Mouse (Mus musculus) kidney, adult 8-10 months (tissue): ENCODE measurements around the gene Eif4e2.

Experiments
- DNase-seq, 2 experiments: peaks; one replicate each; pipeline ENCODE4 v3.0.0; 2022

Gene Eif4e2

DNA sequence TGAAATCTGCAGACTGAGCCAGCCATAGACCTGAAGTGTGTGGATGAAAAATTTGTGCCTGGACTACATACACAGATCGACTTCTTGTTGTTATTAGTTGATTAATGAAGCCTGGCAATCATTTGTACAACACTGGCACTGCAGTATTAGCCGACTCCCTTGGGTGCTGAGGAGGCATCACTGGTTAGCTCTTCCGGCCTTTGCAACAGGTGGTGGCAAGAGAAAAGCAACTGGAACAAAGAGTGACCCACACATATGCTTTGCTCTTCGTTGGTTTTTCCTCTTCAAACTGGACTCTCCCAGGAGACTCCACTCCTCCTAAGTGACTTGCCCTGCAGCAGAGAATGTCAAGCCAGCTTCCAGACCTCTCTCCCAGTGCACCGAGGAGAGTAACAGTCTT lies 9.9 kb upstream of the Eif4e2 start:
- DNase-seq, result no peak

DNA sequence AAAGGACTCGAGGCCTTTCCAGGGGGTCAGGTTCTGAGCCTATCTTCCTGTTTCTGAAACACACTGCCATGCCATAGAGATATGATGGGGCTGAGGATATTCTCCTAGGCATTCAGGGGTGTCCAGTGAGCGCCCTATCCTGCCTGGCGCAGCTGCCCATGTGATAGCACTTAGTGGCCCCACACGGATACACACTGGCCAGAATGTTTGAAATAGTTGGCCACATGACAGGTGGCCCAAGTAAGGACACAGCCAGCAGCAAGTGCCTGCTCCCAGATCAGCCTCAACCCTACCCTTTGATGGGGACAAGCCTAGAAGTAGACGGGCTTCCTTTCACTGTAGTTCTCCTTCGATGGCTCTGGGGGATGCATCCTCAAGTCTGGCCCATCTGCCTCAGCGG lies 9.2 kb upstream of the Eif4e2 start, which contains the start of gene Chrng:
Gene Chrng (plus strand): TSS at position 193 of the 400 bp plus-strand sequence.
- DNase-seq, result no peak

DNA sequence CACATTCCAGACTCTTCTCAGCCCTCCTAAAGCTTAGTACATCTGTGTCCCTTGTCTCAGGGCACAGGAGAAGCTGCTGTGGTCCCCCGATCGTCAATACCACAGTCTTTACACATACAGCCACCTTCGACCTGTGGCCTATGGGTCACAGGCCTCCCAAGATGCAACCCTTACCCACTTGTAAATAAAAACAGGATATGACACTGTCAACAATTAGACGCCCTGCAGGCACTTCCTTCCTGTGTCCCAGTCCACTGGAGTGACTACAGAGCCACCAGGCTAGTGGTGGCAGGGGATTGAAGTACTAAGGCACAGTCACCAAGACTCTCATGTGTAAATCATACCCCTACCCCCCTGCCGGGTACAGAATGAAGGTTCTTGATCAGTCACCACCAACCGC lies 8.7 kb upstream of the Eif4e2 start:
- no peak for DNase-seq

DNA sequence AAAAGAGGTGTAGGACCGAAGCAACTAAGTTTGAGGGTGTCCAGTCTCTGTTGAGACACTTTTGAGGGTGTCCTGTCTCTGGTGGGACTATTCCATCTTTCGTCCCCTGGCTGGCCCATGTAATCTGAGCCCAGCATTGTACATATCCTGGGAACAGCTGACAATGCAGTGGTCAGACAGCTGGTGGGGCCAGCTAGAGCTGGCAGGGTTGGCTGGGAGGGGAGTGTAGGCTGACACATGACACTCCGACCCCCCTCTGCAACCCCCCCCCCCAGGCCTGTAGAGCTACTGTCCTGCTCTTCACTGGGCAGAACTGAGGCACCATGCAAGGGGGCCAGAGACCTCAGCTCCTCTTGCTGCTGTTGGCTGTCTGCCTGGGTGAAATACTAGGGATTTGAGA lies 8.2 kb upstream of the Eif4e2 start:
- no peak for DNase-seq

DNA sequence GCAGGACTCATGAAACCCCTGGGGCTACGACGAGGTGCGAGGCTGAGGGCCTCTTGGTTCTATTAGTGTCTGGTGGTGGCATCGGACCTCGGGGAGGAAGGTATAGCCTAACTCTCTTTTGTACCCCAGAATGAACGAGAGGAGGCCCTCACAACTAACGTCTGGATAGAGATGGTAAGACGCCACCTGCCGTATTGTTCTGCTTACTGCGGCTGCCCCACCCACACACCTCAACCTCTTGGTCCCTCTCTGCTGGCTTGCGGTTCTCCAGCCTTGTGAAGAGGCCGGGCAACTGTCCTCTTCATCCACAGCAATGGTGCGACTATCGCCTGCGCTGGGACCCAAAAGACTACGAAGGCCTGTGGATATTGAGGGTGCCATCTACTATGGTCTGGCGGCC lies 7.4 kb upstream of the Eif4e2 start:
- no peak for DNase-seq

DNA sequence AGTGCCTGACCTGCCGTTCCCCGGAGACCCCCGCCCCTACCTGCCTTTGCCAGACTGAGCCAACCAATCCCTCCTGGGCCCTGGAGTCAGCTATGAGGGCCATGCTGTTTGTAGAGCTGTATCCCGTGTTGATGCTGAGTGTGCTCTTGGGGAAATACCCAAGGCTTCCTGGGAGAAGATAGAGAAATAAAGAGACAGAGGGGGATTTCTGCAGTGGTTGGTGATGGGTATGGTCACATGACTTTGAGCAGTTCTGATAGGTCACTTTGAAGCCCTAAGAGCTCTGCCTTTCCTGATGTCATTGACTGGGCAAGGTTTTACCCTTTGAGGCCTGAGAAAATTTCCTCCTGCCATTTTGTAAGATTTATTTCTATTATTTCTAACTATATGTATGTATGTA lies 2.3 kb upstream of the Eif4e2 start:
- no peak for DNase-seq

DNA sequence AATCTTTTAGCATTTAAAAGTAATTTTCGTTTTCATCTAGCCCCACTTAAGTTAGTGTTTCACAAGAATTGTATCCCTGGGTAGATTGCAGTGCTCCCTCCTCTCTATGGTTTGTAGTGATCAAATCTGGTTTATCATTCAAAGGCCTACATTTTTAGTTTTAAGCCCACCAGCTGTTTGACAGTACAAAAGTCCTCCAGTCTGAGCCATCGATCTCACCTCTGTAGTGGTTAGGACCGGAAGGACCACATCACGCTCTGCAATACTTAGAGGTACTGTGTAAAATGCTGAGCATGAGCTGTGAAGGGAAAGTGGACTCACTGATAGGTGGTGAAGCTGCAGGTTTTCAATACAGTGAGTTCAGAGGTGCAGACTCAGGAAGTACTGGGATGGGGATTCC lies 1.0 kb downstream of the Eif4e2 start:
- DNase-seq, result no peak

DNA sequence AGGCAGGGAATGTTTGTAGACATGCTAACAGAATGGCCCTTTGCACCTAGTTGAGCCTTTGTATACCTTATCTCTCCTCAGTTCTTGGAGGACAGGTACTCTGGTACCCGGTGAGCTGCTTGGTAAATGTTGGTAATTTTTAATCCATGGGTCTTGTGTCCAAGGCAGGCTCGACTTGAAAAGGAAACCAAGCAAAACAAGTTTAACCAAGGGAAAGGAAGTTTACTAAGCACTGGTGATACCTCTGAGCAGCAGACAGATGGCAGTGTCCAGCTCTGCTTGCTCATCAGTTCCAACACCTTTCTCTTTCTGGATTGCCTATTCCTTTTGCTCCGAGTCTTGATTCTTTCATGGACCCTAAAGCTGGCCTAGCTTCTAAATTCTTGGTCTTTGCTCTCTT lies 4.2 kb downstream of the Eif4e2 start:
- DNase-seq, result peak; percentile 36 to 68

DNA sequence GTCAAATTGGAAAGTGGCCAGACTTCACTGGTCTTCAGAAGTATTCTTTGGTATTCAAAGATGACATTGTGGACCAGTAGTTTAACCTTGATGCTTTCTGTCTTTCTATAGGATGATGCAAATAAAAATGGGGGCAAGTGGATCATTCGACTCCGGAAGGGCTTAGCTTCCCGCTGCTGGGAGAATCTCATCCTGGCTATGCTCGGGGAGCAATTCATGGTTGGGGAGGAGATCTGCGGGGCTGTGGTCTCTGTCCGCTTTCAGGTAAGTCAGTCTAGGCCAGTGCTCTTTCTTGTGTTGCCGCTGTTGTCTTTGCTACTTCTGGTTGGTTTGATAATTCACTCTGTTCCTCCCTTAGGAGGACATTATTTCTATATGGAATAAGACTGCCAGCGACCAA lies 12.0 kb downstream of the Eif4e2 start:
- no peak for DNase-seq

DNA sequence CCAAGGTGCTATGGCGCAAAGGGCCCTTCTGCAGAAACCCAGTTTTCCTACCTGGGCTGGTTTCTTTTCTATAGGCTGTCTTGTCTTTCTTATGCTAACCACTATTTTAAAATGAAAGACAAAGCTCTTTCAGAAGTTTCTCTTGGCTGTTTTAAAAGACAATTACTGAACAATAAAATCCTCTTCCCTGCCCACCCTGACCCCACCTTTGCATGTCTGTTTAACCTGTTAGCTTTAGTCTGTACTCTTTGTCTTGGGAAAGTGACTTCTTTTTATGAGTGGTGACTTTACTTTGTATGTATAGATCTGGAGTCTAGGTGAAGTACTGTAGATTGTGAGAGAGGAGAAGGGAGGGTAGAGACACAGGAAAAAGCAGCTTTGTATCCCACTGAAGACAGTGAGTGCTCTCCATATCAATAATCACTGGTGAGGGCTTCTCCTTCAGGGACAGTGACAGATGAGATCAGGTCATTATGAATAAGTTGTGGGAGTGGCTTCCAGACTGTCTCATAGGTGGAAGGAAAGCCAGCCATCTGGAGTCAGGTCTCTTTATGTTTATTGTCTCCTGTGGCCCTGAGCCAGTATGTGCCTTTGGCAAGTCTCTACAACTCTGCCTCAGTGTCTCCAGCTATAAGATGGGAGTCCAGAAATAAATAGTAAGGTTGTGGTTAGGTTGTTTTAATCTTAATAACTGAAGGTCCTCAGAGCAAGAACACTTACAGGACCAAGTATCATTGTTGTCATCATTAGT lies 12.9 kb downstream of the Eif4e2 start:
- DNase-seq, result no peak

DNA sequence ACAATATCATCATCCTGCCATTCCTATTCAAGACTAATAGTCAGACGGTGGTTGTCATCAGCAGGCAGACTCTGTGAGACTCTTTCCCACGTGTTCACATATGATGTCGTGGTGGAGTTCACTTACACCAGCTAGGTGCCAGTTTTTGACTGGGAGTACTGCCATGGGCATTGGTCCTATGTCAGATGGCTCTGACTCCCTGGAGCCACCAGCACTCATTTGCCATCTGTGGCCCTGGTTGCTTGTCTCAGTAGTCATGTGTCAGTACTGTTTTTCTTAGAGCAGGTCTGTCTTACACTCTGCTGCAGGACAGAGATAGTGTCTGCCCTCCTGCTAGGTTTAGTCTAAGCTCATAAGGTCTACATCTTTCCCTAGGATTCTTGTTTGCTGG lies 13.4 kb downstream of the Eif4e2 start:
- no peak for DNase-seq

DNA sequence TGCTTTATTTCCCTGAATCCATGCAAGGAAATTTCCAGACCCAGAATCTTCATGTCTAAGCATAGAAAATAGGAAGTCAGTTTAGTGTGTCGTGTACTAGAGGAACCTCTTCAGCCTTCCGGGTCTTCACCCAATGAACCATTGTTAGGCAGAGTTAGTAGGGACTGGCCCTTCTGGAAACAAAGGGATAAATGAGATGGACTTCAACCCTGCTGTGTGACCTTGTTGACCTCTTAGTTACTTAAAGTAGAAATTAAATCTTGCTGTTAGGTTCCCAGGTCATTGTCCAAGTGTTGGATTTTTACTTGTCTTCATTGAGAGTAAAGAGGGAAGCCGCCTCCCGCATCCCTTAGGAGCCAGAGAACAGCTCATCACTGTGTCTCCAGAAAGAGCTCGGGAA lies 16.9 kb downstream of the Eif4e2 start:
- peak in 1 of 2 experiments; percentile 15 for DNase-seq

DNA sequence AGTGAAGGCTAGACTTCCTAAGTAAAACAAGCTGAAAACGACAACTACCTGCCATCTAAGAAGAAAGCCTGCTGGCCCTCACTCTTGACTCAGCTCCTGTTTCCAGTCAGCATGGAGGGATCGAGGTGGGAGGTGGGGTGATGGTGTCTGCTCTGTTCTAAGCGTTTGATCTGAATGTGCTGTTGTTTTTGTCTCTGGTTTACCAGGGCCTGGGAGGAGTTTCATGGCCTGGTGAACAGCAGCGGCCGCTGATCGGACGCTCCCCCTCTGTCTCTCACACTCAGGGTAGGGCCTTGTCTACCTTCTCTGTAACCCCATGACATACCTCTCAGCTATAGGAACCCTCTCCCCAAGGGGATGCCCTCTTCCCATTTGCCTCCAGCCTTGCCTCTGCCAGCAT lies 18.5 kb downstream of the Eif4e2 start:
- DNase-seq, result no peak

DNA sequence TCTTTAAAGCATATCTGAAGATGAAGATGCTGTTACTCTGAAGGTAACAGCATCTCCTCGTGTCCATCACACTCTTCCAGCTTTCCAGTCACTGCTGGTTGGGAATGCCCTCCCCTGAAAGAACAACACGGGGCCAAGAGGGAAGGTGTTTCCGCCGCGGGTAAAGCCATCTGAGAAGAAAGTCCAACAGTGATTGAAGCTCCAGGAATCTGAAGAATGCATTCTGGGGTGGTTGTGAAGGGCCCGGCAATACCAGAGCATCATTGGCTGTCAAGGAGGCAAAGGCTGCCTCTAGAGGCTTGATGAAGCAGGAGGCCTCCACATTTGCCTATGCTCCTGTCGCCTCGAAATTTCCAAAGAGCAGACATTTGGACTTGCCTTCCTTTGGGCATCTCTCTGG lies 25.3 kb downstream of the Eif4e2 start:
- peak in 1 of 2 experiments; percentile 50 for DNase-seq

DNA sequence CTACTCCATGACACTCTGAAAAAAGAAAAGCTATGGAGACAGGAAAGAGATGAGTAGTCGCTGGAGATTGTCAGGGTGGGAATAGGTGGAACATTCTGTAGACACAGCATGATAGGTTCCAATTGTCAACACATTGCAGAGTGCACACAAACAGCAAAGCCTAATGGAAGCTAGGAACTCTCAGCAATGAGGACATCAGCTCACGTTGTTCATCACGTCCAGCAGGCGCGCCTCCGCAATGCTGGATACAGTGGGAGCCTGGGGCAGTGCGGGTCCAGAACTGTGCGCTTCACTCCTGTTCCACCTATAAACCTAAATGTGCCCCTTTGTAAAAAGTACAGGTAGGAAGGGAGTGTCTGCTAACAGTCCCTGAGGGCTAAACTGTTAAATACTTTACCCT lies 29.3 kb downstream of the Eif4e2 start:
- no peak for DNase-seq

DNA sequence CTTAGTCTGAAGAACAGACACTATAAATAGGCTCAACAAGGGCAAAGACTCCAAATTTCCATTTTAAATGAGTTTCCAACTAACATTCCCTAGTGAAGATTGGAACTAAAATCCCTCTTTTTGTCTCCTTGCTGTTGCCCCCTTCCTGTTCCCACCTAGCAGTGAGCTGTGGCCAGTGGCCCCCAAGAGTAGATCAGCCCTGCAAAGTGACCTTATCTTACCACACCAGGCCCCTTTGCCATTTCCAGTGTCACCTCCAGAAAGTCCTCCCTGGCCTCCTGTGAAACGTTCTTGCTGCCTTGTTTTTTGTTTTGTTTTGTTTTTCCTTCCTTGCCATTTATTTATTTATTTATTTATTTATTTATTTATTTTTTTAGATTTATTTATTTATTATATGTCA lies 31.7 kb downstream of the Eif4e2 start:
- DNase-seq, result no peak

DNA sequence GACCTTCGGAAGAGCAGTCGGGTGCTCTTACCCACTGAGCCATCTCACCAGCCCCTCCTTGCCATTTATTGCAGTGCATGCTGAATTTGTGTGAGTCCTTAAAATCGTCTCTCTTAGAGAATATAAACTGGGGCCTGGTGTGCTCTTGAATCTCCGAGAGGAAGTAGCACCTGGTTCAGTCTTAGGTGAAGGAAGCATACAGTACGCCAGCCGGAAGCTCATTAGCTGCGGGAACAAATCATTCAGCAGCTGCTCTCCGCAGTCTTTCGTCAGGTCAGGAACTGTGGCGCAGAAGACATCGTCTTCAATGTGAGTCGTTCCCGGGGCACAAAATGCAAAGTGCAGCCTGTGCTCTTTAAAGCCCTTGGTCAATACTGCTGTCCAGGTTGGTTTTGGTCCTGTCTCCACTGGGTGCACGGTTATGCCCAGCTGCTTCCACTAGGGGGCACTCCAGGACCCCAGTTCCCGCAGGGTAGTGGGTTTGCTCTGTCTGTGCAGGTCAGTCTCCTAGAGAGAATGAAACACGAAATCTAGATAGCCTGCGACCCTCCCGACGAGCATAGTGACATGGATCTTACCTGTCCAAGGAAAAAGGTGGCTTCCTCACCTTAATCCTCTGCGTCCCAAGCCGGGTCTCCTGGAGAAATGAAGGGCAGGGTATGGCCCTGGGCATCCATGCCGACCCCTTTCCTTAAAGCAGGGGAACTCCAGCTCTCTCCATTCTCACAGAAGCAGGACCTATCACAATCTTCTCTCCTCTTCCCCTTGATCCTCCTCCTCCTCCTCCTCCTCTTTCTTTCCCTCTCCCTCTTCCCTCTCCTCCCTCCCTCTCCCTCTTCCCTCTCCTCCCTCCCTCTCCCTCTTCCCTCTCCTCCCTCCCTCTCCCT lies 32.5 kb downstream of the Eif4e2 start:
- DNase-seq, result peak; percentile 76 to 88

DNA sequence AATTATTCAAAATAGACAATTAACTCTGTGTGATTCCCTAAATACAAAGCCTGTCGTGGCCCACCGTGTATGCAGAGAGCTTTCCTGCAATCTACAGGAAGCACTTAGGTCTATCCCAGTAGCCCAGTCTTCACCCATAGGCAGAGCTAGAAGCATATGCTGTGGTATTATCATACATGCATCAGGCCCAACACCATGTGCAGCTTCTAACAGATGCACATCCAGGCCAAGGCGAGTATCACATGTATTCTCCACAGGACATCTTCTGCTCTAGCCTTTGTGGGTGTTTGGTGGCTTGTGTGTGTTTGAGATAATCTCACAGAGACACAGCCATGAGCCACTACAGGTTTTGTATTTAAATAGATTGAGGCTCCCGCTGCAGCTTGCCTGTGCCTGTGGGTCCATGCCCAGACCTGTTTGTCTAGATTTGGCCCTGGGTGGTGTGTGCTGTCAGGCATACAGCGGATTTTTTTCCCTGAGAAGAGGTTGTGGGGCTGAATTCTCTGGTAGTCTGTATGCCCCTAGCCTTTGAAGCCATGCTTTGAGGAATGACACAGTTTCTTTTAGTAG lies 38.4 kb downstream of the Eif4e2 start:
- DNase-seq, result no peak

DNA sequence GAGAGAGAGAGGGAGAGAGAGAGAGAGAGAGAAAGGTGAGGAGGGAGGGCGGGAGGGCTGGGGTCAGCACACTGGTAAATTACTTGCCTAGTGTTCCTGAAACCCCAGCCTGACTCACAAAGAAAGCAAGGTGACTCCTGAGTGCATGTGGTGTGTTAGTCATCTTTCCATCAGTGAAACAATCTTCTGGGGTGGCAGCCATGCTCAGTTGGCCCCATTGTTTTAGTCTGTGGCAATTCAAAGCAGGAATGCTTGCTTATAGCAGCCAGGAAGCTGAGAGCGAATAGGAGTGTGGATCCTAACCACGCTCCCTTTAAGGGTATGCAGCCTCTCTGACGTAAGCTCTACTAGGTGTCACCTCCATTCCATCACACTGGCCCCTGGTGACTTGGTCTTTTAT lies 41.5 kb downstream of the Eif4e2 start:
- no peak for DNase-seq

DNA sequence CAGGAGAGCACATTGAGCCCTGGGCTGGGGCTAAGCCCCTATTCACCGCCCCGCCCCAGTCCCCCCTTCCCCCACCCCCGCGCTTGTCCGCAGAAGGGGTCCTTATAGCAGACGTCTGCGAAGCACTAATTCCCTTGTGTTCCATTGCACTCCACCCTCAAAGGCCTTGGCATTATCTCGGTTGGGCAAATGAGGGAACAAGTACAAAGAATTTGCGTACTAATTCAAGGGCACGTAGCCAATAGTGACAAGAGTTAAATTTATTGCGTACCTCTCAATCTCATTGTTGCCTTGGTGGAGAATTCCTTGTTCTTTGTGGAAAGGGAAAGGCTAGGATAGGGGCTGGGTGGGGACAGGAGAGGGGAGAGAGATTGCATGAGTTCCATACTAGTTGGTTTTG lies 44.0 kb downstream of the Eif4e2 start:
- DNase-seq, result no peak

DNA sequence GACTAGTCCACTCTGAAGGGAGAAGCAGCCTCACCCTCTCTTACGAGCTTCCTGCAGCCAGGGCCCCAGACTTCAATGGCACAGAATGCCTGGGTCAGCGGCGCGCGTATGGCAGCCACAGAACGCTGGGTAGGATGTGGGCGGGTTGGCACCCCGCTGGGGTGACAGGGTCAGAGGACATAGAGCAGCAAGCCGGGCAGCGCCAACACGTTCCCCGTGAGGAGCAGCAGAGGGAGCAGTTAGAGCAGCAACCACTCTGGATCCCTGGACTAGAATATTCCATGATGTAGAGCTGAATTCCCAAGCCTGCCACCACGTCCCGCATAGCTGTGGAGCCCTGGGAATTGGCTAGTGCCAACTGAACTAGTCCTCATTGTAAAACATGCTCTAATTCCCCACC lies 44.8 kb downstream of the Eif4e2 start:
- DNase-seq, result peak; percentile 55 to 72

DNA sequence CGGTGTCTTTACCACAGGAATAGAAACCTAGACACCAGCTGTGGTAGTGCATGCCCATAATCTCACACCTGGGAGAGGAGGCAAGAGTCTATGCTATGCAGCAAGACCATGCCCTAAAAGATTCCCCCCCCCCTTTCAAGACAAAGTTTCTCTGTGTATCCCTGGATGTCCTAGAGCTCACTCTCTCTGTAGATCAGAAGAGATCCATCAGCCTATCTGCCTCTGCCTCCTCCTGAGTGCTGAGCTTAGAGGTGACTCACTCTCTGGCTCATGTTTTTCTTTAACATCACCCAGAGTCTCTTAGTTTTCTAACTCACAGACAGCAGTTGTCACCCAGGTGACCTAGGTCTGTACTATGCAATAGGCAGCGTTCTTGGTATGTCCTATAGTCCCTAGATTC lies 45.6 kb downstream of the Eif4e2 start:
- no peak for DNase-seq

DNA sequence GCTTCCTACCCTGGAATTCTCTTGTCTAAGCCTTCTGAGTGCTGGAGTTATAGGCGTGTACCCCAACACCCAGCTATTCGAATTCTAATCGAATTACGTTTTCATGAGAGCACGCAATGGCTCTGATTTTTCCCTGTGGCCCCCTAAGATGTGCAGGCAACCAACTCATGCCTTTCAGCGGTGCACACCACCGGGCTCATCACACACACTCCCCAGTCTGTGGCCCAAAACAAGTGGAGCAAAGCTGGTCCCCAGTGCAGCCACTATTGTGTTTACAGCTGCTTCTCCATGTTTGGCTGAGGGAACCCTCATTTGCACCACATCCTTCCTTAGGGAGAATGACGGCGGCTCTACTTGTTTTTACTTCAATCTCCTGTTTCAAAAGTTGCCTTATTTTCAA lies 49.5 kb downstream of the Eif4e2 start:
- DNase-seq, result no peak

DNA sequence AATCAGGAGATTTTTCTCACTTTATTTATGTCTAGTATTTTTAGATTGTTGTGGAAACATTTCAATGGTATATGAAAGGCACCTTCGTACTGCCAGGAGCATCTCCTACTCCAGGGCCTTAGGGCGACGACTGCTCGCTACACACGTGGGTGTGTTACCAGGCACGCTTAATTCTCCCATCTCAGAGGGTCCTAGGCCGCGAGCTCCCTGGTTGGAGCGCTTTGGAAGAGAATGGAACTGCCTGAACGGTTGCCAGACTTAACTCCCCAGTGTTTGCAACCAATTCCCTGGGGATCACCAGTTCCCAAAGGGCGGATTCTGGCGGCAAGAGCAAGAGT lies 50.1 kb downstream of the Eif4e2 start:
- no peak for DNase-seq
